In genomic region chr11:48993296-48993695, GRCm38 (mm10) we compare ENCODE assay signal across 24 mouse cellular contexts. TPM values are rescaled to one million over a fixed set of nuclear protein-coding genes. Genes with fewer than 3 reads are reported as not detected.
DNase-seq lines count a peak whose midpoint lies in the region; TF ChIP-seq lines count a peak whose summit lies in the region.
"Not testable (repeated sequence)": the region's sequence is repeated elsewhere in the genome, so short reads cannot be mapped to it uniquely, and the experiment has no call there.
"Had no signal": no experiment of that assay in that cellular context is flagged by ENCODE, and none has a peak within 500 bp of the region (broad histone marks: within the 10 kb centered on the region; RNA-seq: fewer than 3 reads in every experiment).

No protein-coding gene starts in this region.

- TF ChIP-seq POLR2A in kidney, adult 2 months (IDR thresholded peaks at IDR 0.05; ENCODE audit: low read depth, low read length) = not testable (repeated sequence)

- peak; percentile 16 for DNase-seq in CD4-positive, CD25-positive, alpha-beta regulatory T cell, adult 2 months (ENCODE audit: low read depth, low spot score)
- peak; percentile 23 for DNase-seq in adrenal gland, adult 8-10 months
- DNase-seq in adrenal gland, postnatal 25 days = peak; percentile 2
- peak; percentile 87 for DNase-seq in heart, adult 11 months
- DNase-seq in kidney, adult 2 months = not testable (repeated sequence)
- DNase-seq in ovary, postnatal 36 days (ENCODE audit: low spot score) = peak; percentile 8
- DNase-seq in thymus, postnatal 4 days = peak; percentile 9

- H3K4me1 ChIP-seq in kidney, adult 2 months (ENCODE audit: control insufficient read depth, insufficient read depth, low read length) = not testable (repeated sequence)

- TF ChIP-seq CTCF in kidney, adult 2 months (conservative IDR thresholded peaks at IDR 0.05; ENCODE audit: insufficient read depth, insufficient read length, low read depth, low read length) = not testable (repeated sequence)

- H3K27ac ChIP-seq in kidney, adult 2 months (ENCODE audit: insufficient read depth, low read depth, low read length) = 0 out of 2 replicates have a peak overlapping the region, but pooled peaks have one; percentile 38

- 60% methylated on average over 10 of the region's 10 CpGs for WGBS in kidney, adult 2 months

- not testable (repeated sequence) for H3K27me3 ChIP-seq in kidney, adult 2 months (replicated peaks; ENCODE audit: control insufficient read depth, insufficient read depth, low read length)

- H3K36me3 ChIP-seq in kidney, adult 2 months (ENCODE audit: control insufficient read depth, insufficient read depth, low read length) = not testable (repeated sequence)

- not testable (repeated sequence) for H3K4me3 ChIP-seq in kidney, adult 2 months (ENCODE audit: insufficient read depth, low read depth, low read length)

RNA-seq across cellular contexts. Expression of gene Tgtp1, which starts 0.7 kb away (rescaled TPM):
- total RNA-seq in adrenal gland, adult 8-10 months (2022) = 1 to 10 TPM; 3.2 to 5.3 (median 4.2) TPM
- total RNA-seq in adrenal gland, postnatal 25 days (2021) = 1.5 and 2.2 TPM in 2 replicates
- polyA plus RNA-seq in kidney, adult 2 months (2012; rRNA removed) = 3.7 and 5.5 TPM in 2 replicates
- polyA plus RNA-seq: embryonic facial prominence, embryonic 10.5 days; embryonic facial prominence, embryonic 13.5 days; erythroblast, embryonic 14.5 days; forebrain, embryonic 12.5 days; forebrain, embryonic 15.5 days; hindbrain, embryonic 10.5 days had no signal

RNA-seq across cellular contexts. Expression of gene Gm12185, which starts 1.3 kb away (rescaled TPM):
- 1 to 10 TPM; 2.3 to 4.4 (median 3.2) TPM for total RNA-seq in adrenal gland, adult 8-10 months (2022)
- total RNA-seq in adrenal gland, postnatal 25 days (2021) = 0.67 and 1.3 TPM in 2 replicates
- 0.08 and 0.33 TPM in 2 replicates for polyA plus RNA-seq in kidney, adult 2 months (2012; rRNA removed)
- polyA plus RNA-seq: embryonic facial prominence, embryonic 10.5 days; embryonic facial prominence, embryonic 13.5 days; erythroblast, embryonic 14.5 days; forebrain, embryonic 12.5 days; forebrain, embryonic 15.5 days; G1E; heart, embryonic 10.5 days; heart, embryonic 15.5 days; hindbrain, embryonic 10.5 days; hindbrain, embryonic 13.5 days; hindbrain, embryonic 16.5 days; intestine, embryonic 15.5 days had no signal

RNA-seq across cellular contexts. Expression of gene 9930111J21Rik1, which starts 14.1 kb away (rescaled TPM):
- total RNA-seq in adrenal gland, adult 8-10 months (2022) = 1 to 10 TPM; 2.3 to 4.5 (median 3.0) TPM
- 2.1 and 3.2 TPM in 2 replicates for total RNA-seq in adrenal gland, postnatal 25 days (2021)
- 2.0 and 3.1 TPM in 2 replicates for polyA plus RNA-seq in kidney, adult 2 months (2012; rRNA removed)
- polyA plus RNA-seq: erythroblast, embryonic 14.5 days; heart, embryonic 10.5 days had no signal

RNA-seq across cellular contexts. Expression of gene Olfr56, which starts 14.6 kb away (rescaled TPM):
- total RNA-seq in adrenal gland, adult 8-10 months (2022) = under 1 TPM in 3 of 4 experiments, not detected in 1; 0.11 to 0.14 (median 0.12) TPM
- not detected in 2 replicates for total RNA-seq in adrenal gland, postnatal 25 days (2021)
- 0.10 and 0.16 TPM in 2 replicates for polyA plus RNA-seq in kidney, adult 2 months (2012; rRNA removed)
- total RNA-seq: CH12.LX; gastrocnemius, adult 8-10 months; gastrocnemius, postnatal 25 days; heart, adult 2 months; heart, postnatal 36 days had no signal
- polyA plus RNA-seq: embryonic facial prominence, embryonic 10.5 days; embryonic facial prominence, embryonic 13.5 days; forebrain, embryonic 12.5 days; forebrain, embryonic 15.5 days; heart, embryonic 10.5 days; hindbrain, embryonic 10.5 days; hindbrain, embryonic 13.5 days; hindbrain, embryonic 16.5 days; intestine, embryonic 15.5 days had no signal

RNA-seq across cellular contexts. Expression of gene Psme2b, which starts 47.3 kb away (rescaled TPM):
- total RNA-seq in adrenal gland, adult 8-10 months (2022) = 10 to 100 TPM in 1 of 4 experiments, 1 to 10 TPM in 3; 6.8 to 10.7 (median 8.6) TPM
- total RNA-seq in adrenal gland, postnatal 25 days (2021) = 4.6 TPM in 1 of 2 replicates, not detected in the other
- 4.0 and 6.5 TPM in 2 replicates for polyA plus RNA-seq in kidney, adult 2 months (2012; rRNA removed)
